Mouse (Mus musculus) liver, embryonic 16.5 days (tissue): ENCODE results near the gene Eya2. TPM values are rescaled to one million over a fixed set of nuclear protein-coding genes. Genes with fewer than 3 reads are reported as not detected.
"Not testable (repeated sequence)": the region's sequence is repeated elsewhere in the genome, so short reads cannot be mapped to it uniquely, and the experiment has no call there.

Experiments
- ATAC-seq: fragments of 200-750 bp; cut with Nextera tagmentation; 2 replicates; pipeline ENCODE4 v1.8.0; 2017; ENCODE audit warnings: low read depth, mild to moderate bottlenecking, moderate number of reproducible peaks, moderate library complexity
- H3K27ac ChIP-seq: fragments of 300-500 bp; sonication (generic); 2 replicates; pipeline ENCODE4 v1.5.1; 2014; ENCODE audit warnings: mild to moderate bottlenecking, low read length
- H3K27me3 ChIP-seq: fragments of 300-500 bp; sonication (generic); 2 replicates; pipeline ENCODE4 v1.6.1; 2014; ENCODE audit warnings: low read depth, low read length, mixed read lengths; ENCODE audit not compliant: control insufficient read depth, insufficient read depth
- H3K36me3 ChIP-seq: fragments of 300-500 bp; sonication (generic); 2 replicates; pipeline ENCODE4 v1.6.1; 2014; ENCODE audit warnings: mild to moderate bottlenecking; ENCODE audit not compliant: control insufficient read depth, insufficient read depth
- H3K4me1 ChIP-seq: fragments of 300-500 bp; sonication (generic); 2 replicates; pipeline ENCODE4 v1.6.1; 2014; ENCODE audit warnings: low read depth, low read length, mixed read lengths; ENCODE audit not compliant: control insufficient read depth
- H3K4me2 ChIP-seq: fragments of 300-500 bp; sonication (generic); 2 replicates; pipeline ENCODE4 v1.6.1; 2014; ENCODE audit warnings: low read depth, low read length, mixed read lengths
- H3K4me3 ChIP-seq: fragments of 300-500 bp; sonication (generic); 2 replicates; pipeline ENCODE4 v1.5.1; 2014; ENCODE audit warnings: low read depth, mild to moderate bottlenecking, low read length
- H3K9ac ChIP-seq: fragments of 300-500 bp; sonication (generic); 2 replicates; pipeline ENCODE4 v1.6.1; 2014; ENCODE audit warnings: low read depth, low read length
- H3K9me3 ChIP-seq: fragments of 300-500 bp; sonication (generic); replicated peaks from 2 replicates; pipeline ENCODE4 v1.6.1; 2016; ENCODE audit warnings: low read length; ENCODE audit not compliant: control insufficient read depth
- WGBS: fragments of 180-500 bp; shearing (Covaris S2); extraction: QIAGEN DNeasy Blood & Tissue Kit; methylation state at CpG from one replicate; pipeline ENCODE4 v1.1.7; 2014; ENCODE audit not compliant: insufficient replicate concordance; 5-methylcytosine and 5-hydroxymethylcytosine counted together
- polyA plus RNA-seq: library from polyadenylated mRNA; unstranded; fragments of >200 nt; fragmentation: Nextera tagmentation; extraction: Ambion mirVana; gene quantifications from 2 replicates; pipeline ENCODE4 v1.2.1, GENCODE M21; 2015

The Eya2 gene
- polyA plus RNA-seq = 0.07 and 0.22 TPM in 2 replicates

DNA sequence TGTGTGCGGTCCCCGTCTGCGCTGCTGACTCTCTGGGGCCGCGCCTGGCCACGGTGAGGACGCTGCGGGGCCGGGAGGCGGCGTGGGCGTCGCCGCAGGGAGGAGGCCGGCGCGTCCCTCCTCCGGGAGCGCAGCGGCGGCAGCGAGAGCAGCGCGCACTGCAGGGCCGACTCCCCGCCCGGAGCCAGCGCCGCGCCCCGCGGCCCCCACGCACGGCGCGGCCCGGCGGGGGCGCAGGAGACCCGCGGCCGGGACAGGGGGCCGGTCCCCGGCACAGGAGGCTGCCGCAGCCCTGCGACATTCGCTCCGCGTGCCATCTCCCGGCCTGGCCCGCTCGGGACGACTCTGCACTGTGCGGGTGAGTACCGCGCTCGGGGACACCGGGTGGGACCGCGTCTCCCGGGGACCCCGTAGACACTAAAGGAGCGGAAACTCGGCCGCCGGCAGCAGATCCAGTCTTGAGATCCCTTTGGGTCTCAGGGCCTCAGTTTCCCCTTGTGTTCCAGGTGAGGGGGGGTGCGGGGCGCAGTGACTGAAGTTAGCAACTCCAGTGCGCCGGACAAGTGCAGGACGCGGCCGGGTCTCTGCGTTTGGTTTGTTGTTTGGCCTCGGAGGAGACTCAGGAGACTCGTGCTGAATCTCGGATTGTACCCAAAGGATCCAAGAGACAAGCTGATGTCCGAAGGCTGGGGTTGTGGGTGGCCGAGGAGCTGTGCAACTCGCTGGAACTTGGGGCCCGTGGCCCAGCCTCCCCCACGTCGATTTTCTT, at the start of gene Eya2:
Gene Eya2 (plus strand): TSS at position 126 of the 769 bp plus-strand sequence.
- no peaks in the 10 kb centered on the region for H3K36me3 ChIP-seq
- H3K4me1 ChIP-seq = no peaks in the 10 kb centered on the region
- H3K9ac ChIP-seq = no peak within 1 kb of the TSS
- H3K27me3 ChIP-seq = peaks cover 35% of the 10 kb centered on the region
- no peak within 1 kb of the TSS for H3K4me2 ChIP-seq
- no peak within 1 kb of the TSS for H3K27ac ChIP-seq
- no peaks in the 10 kb centered on the region for H3K9me3 ChIP-seq
- no peak for ATAC-seq
- under 1% methylated on average over 76 of the region's 83 CpGs for WGBS
- no peak within 1 kb of the TSS for H3K4me3 ChIP-seq

DNA sequence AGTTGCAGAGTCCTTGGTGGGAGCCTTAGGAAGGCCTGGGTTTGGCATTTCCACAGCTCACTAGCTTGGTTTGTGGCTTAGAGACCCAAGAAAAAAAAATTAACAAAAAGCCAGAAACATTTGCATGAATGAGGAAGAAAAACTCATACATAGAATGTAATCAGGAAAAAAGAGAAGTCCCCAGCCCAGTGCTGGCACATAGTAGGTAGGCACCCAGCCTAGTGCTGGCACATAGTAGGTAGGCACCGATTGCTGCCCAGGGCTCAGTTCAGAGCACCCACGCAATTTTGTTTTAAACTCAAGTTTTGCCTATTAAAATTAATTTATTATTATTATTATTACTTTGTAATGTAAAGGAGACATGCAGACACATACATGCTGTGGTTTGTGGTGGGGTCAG, 49.1 kb upstream of the Eya2 start:
- H3K4me1 ChIP-seq = no peaks in the 10 kb centered on the region
- no peak overlapping the region for H3K27ac ChIP-seq
- H3K9ac ChIP-seq = no peak overlapping the region
- H3K27me3 ChIP-seq = no peaks in the 10 kb centered on the region
- no peak overlapping the region for H3K4me2 ChIP-seq
- WGBS = 68% methylated on average over 2 of the region's 2 CpGs
- no peak overlapping the region for H3K4me3 ChIP-seq
- H3K9me3 ChIP-seq = no peaks in the 10 kb centered on the region
- no peak for ATAC-seq
- no peaks in the 10 kb centered on the region for H3K36me3 ChIP-seq

DNA sequence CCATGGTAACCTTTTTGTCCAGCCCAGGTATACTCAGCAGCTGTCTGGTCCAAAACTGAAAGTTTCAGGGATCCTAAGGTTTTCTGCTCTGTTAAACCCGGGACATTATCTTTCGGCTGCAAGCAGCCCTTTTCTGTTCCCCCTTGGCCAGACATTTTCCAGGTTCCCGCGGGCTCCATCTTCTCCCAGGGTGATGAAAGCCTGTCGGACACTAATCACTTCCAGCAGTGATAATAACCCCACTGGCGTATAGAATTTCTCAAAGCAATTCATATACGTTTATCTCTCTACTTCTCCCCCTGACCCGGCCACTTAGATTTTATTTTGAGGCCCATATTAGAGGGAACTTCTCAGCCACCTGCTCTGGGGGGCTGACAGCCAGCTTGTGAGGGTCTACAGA, 48.5 kb upstream of the Eya2 start:
- no peak for ATAC-seq
- no peak overlapping the region for H3K4me2 ChIP-seq

DNA sequence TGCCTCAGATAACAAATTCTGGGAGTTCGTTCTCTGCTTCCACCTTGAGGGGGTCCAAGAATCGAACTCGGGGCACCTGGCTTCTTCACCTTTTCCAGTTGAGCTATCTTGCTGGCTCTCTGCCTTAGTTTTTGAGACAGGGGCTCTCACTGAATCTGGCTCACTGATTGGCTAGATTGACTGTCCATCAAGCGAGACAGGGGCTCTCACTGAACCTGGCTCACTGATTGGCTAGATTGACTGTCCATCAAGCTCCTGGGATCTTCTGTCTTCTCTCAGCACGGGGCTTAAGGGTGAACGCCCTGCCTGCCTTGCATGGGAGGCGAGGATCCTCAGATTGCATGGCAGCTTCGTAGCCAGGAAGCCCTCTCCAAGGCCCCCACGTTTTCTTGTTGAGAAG, 47.4 kb upstream of the Eya2 start:
- ATAC-seq = no peak
- Histone ChIP-seq H3K9ac (no peak overlapping the region), H3K4me1 (no peaks in the 10 kb centered on the region), H3K4me2 (no peak overlapping the region), H3K4me3 (no peak overlapping the region), H3K27me3 (no peaks in the 10 kb centered on the region), H3K36me3 (no peaks in the 10 kb centered on the region), H3K9me3 (no peaks in the 10 kb centered on the region), H3K27ac (no peak overlapping the region)
- WGBS = 35% methylated on average over 9 of the region's 9 CpGs

More for the DNA sequence above, 48.5 kb upstream of the Eya2 start:
- Histone ChIP-seq H3K36me3 (no peaks in the 10 kb centered on the region), H3K9me3 (no peaks in the 10 kb centered on the region), H3K27ac (no peak overlapping the region), H3K9ac (no peak overlapping the region), H3K4me1 (no peaks in the 10 kb centered on the region), H3K27me3 (no peaks in the 10 kb centered on the region), H3K4me3 (no peak overlapping the region)
- 64% methylated on average over 8 of the region's 8 CpGs for WGBS

DNA sequence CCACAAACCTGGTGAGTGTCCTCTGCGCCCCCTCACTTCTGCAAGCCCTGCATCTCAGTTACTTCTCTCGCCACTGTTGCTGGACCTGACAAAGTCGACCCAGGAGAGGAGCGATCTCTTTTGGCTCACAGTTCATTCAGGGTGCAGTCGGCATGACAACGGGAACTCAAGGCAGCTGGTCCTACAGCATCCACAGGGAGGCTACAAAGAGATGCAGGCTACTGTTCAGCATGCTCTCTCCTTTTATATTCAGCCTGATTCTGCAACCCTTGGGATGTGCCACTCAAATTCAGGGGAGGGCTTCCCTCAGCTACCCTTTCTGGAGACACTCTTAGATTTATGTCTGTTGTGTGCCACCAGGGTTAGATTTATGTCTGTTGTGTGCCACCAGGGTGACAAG, 46.2 kb upstream of the Eya2 start:
- no peak overlapping the region for H3K4me3 ChIP-seq
- ATAC-seq = no peak
- 48% methylated on average over 6 of the region's 6 CpGs for WGBS
- H3K4me2 ChIP-seq = no peak overlapping the region
- no peak overlapping the region for H3K27ac ChIP-seq
- H3K27me3 ChIP-seq = no peaks in the 10 kb centered on the region
- H3K4me1 ChIP-seq = no peaks in the 10 kb centered on the region
- H3K9me3 ChIP-seq = no peaks in the 10 kb centered on the region
- no peak overlapping the region for H3K9ac ChIP-seq
- no peaks in the 10 kb centered on the region for H3K36me3 ChIP-seq

DNA sequence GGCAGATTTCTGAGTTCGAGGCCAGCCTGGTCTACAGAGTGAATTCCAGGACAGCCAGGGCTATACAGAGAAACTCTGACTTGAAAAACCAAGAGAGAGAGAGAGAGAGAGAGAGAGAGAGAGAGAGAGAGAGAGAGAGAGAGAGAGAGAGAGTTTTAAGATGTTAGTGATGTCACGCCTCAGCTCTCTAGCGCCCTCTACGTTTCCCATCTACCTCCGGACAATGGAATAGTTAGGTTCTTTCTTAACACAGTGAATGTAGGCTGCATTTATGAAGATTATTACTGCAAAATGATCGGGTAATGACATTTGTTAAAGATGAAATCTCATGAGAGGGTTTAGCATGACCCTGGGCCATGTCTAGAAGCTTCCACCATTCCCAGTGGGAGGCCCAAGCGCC, 44.4 kb upstream of the Eya2 start:
- not testable (repeated sequence) for ATAC-seq, H3K27me3 ChIP-seq, H3K4me1 ChIP-seq, H3K4me3 ChIP-seq, H3K9me3 ChIP-seq, H3K4me2 ChIP-seq, H3K27ac ChIP-seq, H3K36me3 ChIP-seq, H3K9ac ChIP-seq
- WGBS = 55% methylated on average over 7 of the region's 7 CpGs

DNA sequence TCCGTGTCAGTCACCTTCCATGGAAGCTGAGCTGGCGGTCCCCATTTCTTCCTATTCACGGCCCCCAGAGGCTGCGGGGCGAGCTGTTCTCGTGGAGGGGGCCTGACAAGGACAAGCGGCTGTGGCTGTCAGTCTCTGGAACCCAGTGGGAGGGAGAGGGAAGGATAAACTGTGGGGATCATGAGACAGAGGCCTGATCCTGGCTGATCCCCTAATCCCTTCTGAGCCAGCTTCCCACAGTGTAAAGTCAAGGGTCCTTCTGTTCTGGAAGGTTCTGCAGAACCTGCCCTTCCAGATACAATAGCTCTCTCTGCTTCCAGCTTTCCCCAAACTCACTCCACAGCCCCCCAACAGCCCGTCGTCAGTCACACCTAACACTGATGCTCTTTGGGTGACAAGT, 40.8 kb upstream of the Eya2 start:
- Histone ChIP-seq H3K4me3 (no peak overlapping the region), H3K36me3 (no peaks in the 10 kb centered on the region), H3K4me1 (no peaks in the 10 kb centered on the region), H3K27ac (no peak overlapping the region), H3K9ac (no peak overlapping the region), H3K4me2 (no peak overlapping the region), H3K27me3 (no peaks in the 10 kb centered on the region), H3K9me3 (no peaks in the 10 kb centered on the region)
- WGBS = 59% methylated on average over 9 of the region's 9 CpGs
- ATAC-seq = no peak

DNA sequence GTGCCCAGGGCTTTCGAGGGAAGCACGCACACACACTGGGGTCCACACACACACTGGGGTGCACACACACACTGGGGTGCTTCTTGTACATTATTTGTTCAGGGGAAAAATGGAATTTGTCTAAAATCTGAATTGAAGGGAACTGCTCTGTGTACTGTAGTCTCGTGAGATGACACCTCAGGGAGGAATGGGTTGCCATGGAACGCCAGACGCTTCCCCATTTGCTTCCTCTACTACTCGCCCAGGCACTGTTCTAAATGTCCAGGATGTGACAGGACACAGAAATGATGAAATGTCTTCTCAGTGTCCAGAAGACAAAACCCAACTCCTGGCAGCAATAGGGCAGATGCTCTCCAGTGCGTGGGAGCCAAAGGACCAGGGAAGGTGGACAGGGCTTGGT, 37.6 kb upstream of the Eya2 start:
- no peak overlapping the region for H3K9ac ChIP-seq
- H3K9me3 ChIP-seq = no peaks in the 10 kb centered on the region
- 50% methylated on average over 7 of the region's 7 CpGs for WGBS
- H3K27me3 ChIP-seq = no peaks in the 10 kb centered on the region
- no peak overlapping the region for H3K4me3 ChIP-seq
- no peaks in the 10 kb centered on the region for H3K4me1 ChIP-seq
- H3K27ac ChIP-seq = no peak overlapping the region
- H3K4me2 ChIP-seq = no peak overlapping the region
- no peaks in the 10 kb centered on the region for H3K36me3 ChIP-seq
- ATAC-seq = no peak

DNA sequence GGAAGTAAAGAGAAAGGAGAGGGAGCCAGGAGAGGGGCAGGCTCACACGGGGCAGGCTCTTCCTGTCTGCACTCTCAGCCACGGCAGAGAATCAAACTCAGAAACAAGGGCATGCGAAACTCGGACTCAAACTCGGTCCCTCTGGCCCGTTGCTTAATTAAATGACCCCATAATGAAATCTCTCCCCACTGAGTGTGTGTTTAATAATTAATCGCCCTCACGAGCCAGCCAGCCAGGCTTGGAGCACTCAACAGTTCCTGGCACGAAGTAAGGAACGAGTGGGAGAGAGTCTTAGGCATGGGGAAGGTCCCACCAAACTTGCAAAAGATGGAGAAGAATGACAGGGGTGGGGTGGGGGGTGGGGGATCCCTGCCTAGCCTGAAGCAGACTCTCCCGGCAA, 35.9 kb upstream of the Eya2 start:
- ATAC-seq = no peak
- Histone ChIP-seq H3K9me3 (no peaks in the 10 kb centered on the region), H3K4me3 (no peak overlapping the region), H3K4me2 (no peak overlapping the region), H3K27me3 (peaks cover 15% of the 10 kb centered on the region), H3K27ac (no peak overlapping the region), H3K4me1 (no peaks in the 10 kb centered on the region), H3K9ac (no peak overlapping the region), H3K36me3 (no peaks in the 10 kb centered on the region)
- WGBS = 30% methylated on average over 11 of the region's 11 CpGs
